Mouse (Mus musculus): Measurements from ENCODE around the gene Bex6.
A peak's percentile ranks its signal among the peaks of the same experiment; 100 is the strongest.

Gene Bex6

DNA sequence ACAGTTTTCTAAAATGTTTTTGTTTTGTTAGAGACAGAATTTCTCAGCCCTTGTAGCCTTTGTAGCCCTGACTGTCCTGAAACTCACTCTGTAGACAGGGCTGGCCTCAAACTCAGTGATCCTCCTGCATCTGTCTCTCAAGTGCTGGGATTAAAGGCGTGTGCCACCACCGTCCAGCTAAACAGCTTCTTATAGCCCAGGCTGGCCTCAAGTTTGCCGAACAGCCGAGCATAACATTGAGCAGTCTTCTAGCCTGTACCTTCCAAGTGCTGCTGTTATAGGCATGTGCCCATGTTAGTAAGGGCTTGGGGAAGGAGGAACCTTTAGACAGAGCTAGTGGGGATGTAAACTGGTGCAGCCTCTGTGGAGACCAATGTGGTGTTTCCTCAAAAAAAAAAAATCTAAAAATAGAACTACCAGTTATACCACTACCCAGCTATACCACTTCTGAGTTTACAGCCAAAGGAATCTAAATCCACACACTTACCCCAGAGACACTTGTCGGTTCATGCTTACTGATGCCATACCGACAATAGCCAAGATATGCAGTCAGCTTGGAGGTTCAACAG is at the start of gene Bex6:
TSS of gene Bex6 (plus strand) at position 491 of the 569 bp plus-strand sequence.
- ATAC-seq (ENCODE audit: insufficient number of reproducible peaks, low FRiP score, low TSS enrichment): no peak

DNA sequence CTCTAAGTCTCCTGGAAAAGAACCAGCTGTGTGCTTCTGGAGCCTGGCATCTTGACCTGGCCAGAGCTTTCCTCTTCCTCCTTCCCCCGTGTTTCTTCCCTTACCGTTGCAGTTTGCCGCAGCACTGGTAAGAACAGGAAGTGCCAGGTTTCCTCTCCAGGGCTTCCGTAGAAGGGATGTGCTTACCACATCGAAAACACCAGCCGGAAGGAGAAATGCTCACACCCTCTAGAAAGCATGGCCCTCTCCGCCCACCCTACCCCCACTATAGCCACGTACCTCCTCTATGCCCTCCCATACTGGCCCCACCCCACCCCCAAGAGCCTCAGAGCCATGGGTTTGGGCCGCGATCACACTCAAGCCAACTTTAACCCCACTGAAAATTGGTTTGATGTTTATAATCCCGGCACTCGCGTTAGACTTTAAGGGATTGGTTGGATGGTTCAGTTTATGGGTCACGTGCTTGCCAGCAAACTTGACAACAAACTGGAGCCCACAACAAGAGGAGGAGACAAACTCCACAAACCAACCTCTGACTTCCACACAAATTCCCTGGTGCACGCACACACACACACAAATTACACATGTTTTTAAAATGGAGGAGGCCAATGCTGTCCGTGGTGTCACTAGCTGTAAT is 49.3 kb upstream of the Bex6 start:
- no peak for ATAC-seq (ENCODE audit: insufficient number of reproducible peaks, low FRiP score, low TSS enrichment)

DNA sequence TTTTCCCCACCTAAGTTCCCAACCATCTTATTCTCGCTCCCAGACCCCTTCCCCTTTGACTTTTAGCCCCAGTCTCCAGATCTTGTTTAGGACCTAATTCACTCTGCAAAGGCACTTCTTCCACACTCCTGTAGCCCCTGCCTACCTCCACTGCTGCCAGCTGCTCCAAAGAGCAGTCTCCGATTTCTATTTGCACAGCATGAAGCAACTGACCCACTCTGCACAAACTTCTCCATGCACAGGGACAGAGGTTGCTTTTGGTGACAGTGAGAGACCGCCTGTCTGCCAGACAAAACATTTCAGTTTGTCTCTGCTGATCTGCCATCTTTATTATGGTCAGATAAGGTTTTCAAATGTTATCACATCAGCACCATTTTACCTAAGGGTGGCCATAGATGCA is 46.5 kb upstream of the Bex6 start:
- ATAC-seq (ENCODE audit: insufficient number of reproducible peaks, low FRiP score, low TSS enrichment): no peak

DNA sequence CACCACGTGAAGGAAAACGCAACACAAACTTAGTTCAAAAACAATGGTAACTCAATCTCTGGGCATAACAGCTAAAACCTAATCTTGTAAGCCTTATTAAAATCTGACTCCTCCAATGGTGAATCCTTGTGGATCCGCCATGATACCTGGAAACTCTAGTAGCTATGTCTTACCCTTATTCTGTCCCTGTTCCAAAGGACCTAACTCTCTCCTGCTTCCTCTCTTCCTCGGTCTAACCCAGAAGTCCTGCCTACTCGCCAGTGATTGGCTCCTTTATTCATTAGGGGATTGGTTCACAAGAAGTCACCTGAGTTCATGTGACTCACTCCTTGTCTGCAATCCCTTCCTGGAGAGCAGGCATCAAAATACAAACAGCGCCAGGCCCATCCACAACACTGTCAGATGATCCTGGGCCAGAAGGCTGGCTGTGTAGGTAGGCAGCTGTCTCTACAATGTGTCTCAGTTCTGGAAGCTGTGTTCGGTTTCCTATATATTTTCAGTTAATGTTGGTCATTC is 43.7 kb upstream of the Bex6 start:
- ATAC-seq (ENCODE audit: insufficient number of reproducible peaks, low FRiP score, low TSS enrichment): no peak

DNA sequence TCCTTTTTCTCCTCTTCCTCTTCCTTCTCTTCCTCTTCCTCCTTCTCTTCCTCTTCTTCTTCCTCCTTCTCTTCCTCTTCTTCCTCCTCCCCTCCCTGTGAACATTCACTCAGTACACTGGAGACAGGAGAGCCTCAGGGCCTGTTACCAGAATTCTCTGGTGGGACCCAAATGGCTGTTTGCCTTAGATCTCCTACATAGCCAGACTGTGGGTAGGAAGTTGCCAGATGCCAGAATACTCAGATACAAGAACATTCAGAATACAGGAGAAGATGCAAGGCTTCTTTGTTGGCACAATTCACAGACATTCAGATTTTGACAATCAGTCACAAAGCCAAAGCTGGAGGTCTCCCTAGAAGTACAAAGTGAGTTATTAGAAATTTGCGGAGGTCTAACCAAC is 40.7 kb upstream of the Bex6 start:
- ATAC-seq (ENCODE audit: insufficient number of reproducible peaks, low FRiP score, low TSS enrichment): no peak

DNA sequence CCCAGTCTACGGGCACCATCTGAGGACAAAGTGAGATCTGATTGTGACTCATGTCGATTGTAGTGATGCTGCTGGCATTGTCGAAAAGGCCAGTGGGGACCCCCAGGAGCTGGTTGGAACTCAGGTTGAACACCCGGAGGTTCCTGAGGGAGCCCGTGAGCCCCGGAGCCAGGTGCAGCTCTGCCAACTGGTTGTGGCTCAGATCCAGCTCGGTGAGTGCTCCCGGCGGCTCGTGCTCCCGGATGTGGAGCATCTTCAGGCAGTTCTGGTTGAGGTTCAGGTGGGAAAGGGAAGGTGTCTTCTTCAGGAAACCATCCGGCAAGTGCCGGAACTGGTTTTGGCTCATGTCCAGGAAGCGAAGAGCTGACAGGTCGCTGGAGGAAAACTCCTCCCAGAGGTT is 35.9 kb upstream of the Bex6 start:
- no peak for ATAC-seq (ENCODE audit: insufficient number of reproducible peaks, low FRiP score, low TSS enrichment)

DNA sequence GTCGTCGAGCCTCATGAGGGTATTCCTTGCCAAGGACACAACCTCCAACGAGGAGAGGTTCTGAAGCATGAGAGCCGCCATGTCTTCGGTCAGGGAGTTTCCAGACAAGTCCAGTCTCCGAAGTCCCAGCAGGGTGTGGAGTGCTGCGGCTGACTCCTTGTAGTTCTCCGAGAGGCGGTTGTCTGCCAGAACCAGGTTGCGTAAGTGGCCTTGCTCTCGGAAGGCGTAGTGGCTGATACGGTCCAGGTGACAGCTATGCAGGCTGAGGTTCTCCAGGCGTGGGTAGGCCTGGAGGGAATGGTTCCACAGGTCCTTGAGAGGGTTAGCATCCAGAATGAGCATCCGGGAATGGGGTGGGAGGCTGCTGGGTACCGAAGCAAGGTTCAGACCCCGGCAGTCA is 35.0 kb upstream of the Bex6 start:
- ATAC-seq (ENCODE audit: insufficient number of reproducible peaks, low FRiP score, low TSS enrichment): no peak

DNA sequence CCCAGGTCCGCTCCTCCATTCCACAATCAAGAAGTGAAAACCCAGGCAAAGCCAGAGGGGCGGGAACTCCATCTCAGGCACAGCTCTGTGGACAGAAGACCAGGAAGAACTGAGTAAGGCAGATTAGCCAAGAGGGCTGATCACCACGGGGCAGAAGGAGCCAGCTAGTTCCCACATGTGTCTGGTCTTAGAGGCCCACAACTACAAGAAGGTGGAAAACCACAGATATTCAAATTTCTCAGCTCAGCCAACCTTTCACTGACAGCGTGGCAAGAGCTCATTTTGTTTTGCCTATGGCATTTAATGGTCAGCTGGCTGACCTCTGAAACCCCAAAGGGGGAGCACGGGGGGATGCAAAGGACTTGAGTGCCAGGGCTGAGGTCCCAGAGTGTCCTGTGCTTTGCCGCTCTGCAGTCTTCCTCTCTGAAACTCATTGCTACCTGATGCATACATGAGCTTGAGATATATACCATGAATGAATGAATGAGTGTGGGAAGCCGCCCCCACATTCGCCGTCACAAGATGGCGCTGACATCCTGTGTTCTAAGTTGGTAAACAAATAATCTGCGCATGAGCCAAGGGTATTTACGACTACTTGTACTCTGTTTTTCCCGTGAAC is 31.9 kb upstream of the Bex6 start:
- peak; percentile 61; the same call in 1 of the 2 replicates for ATAC-seq (ENCODE audit: insufficient number of reproducible peaks, low FRiP score, low TSS enrichment)

DNA sequence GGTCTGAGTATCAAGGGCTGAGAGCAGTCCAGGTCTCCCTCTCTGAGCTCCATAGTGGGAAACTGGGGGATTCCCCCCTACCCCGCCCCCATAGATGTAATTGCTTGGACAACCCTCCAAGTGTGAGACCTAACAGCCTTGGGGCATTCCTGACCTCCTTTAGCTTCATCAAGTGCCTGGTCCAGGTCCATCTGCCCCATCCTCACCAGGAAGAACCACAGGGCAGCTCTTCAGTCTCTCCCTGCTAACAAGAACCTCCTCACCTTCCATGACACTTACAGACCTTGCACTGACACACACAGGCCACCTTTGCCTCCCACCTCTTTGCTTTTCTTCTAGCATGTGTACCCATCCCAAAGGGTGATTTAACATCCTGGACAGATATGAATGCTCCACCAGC is 25.6 kb upstream of the Bex6 start:
- ATAC-seq (ENCODE audit: insufficient number of reproducible peaks, low FRiP score, low TSS enrichment): peak; percentile 87

DNA sequence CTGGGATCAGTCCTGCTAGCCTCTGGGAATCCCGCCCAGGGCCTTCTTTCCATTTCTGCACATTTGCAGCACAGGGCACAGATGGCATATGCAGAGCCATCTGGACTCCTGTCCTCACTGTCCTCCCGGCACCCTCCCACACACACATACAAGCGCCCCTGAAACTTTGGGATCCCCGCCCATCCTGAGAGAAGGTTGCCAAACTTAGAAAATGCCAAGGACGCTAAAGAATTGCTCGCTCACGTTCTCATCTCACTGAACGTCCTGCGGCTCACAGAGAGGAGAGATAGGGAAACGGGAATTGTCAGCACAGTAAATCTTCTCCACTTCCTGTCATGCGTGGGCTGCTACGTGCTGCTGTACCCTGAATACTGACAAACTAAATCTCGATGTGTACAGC is 25.2 kb upstream of the Bex6 start:
- peak; percentile 97 for ATAC-seq (ENCODE audit: insufficient number of reproducible peaks, low FRiP score, low TSS enrichment)

DNA sequence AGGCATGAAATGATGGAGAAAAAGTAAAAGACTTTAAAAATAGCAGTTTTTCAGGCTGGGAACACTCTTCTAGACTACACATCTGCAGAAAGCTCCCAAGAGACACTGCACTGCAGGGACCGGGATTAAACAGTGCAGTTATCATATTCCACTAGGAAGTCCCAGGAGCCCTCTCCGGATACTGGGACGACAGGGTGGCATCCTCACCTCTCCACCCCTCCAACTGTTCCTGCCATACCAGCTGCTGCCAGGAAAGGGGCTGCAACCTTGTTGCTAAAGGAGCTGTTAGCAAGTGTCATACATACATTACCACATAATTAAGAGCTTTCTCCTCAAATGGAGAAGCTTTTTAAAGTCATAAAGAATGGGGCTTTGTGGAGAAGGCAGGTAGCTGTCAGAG is 22.9 kb upstream of the Bex6 start:
- ATAC-seq (ENCODE audit: insufficient number of reproducible peaks, low FRiP score, low TSS enrichment): no peak

DNA sequence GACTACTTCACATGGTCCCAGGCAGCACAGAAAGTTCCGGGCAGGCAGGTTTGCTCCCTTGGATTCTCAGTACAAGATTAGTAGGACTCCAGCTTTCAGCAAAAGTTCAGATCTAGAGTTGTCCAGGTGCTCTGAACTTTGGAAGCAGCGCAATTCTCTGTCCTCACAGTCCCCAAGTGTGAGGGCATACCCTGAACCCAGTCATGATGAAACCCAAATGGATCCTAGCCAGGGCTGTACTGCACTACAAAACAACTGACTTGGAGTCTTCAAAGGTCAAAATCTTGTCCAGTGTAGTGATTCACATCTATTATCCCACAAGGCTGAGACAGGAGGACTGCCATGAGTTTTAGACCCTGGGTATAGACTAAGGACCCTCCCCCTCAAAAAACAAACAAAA is 22.3 kb upstream of the Bex6 start:
- no peak for ATAC-seq (ENCODE audit: insufficient number of reproducible peaks, low FRiP score, low TSS enrichment)

DNA sequence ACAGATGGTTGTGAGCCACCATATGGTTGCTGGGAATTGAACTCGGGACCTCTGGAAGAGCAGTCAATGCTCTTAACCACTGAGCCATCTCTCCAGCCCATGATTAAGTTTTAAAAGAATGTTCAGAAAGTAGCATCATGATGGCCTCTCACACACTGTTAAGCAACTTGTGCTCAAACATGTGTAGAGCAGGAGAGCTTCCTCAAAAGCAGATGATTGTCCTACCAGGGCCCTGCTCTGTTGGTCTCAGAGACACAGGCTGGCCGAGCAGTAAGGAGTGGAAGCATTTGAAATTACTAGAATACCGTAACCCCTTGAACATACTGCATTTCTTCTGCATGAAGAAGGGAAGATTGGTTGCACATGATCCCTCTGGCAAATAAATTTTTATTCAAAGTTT is 20.7 kb upstream of the Bex6 start:
- ATAC-seq (ENCODE audit: insufficient number of reproducible peaks, low FRiP score, low TSS enrichment): no peak

DNA sequence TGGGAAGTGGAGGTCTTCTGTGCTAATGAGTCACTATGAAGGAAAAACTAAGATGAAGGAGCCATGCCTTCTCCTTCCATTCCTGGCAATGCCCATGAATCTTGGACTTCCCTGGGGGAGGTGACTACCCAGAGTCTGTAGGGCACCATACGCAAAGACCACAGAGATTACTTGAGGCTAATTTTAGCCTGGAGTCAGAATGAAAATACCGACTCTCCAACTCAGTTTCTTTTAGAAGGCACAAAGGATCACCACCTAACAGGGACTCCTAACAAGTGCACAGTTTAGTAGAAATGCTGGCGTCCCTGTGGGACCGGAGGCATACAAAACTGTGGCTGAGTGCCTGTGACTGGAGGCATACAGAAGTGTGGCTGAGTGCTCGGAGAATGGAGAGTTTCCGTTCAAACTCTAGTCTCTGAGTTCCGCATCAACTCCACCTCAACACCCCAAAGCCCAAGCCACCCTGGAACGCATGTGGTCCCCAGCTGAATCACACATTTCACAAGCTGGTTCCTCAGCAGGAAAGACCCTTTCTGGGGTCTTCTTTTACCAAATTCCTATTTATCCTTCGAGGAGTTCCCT is 18.8 kb upstream of the Bex6 start:
- ATAC-seq (ENCODE audit: insufficient number of reproducible peaks, low FRiP score, low TSS enrichment): no peak

DNA sequence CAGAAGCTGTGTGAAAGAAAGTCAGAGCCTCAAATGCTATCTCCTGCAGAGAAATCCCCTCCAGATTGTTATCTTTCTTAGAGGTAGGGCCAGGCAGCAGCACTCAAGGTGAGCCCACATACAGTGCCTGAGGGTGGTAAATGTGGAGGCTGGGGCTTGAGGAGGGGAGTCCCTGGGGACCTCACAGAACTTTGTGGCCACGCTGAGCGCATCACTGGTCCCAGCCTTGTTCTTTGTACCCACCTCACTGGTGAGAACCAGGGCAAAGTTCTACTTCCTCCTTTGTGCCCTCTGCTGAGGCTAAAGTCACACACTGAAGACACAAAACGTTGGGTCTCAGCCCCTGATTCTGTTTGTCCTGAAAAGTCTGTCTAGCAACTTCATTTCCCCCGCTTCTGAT is 16.2 kb upstream of the Bex6 start:
- no peak for ATAC-seq (ENCODE audit: insufficient number of reproducible peaks, low FRiP score, low TSS enrichment)

DNA sequence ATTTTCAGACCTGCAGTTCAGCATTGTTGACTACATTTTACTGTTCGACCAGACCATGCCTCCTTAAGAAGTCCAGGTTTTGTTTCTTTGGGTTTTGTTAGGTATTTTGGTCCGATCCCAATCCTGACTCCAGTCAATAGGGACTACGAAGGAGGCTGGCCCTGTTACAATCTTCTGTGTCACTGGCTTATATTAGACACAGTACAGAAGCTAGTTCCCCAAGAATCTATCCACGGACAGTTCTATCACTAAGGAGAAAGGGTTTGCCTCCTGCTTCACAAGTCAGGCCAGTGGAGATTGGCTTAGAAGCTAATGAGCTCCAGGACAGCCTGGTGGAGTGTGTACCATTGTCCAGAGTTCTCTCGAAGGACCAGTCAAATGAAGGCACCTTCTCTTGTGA is 15.7 kb upstream of the Bex6 start:
- no peak for ATAC-seq (ENCODE audit: insufficient number of reproducible peaks, low FRiP score, low TSS enrichment)

DNA sequence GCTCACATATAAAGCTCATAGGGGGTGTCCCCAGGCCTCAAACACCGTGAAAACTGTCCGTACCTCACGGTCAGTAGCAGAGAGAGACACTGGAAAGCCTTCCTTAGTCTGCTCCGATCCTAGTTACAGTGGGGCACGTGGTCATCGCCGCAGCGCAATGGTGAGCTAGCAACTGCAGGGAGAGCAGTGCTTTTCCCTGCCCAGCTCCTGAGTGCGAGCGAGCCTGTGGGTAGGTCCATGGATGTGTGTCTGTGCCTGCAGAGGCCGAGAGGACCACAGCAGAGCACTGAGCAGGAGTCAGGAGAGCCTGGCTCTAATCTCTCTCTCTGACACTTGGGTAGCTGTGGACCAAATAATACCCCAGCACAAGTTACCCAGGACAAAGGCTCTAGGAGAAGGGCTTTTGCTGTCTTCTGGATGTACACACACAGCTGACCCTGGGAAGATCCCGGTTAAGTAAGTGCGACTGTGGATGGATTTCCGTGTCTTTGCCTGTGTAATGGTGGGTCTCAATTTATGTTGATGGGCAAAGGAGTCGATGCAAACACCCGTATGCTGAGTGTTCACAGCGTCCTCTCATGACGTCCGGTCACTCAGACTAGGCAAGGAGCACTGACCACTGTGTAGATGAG is 15.1 kb upstream of the Bex6 start:
- no peak for ATAC-seq (ENCODE audit: insufficient number of reproducible peaks, low FRiP score, low TSS enrichment)

DNA sequence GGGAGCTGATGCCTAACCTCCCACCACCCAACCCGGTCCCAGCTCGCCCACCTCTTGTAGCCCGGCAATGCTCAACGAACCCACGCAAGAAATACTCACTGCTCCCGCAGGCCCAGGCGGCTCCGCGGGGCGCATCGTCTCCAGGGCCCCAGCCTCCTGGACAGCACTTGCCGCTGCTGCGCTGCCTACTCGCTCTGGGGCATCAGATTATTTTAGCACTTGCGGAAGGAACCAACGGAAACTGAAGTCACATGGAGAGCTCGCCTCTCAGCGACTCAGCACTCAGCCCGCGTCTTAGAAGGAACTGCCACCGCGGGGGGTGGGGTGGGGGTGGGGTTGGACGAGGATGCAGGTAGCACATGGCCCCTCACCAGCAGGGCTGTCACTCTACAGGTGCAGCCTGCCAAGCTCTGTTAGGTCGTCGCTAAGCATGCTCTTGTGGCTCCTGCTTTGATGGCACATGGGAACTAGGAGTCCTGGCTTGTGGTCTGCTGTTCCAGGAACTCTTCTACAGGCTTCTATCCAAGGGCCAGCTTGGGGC is 14.3 kb upstream of the Bex6 start, which contains the start of gene Nrros:
TSS of gene Nrros (minus strand) at position 314 of the 541 bp plus-strand sequence.
- peak; percentile 59; the same call in 1 of the 2 replicates for ATAC-seq (ENCODE audit: insufficient number of reproducible peaks, low FRiP score, low TSS enrichment)

DNA sequence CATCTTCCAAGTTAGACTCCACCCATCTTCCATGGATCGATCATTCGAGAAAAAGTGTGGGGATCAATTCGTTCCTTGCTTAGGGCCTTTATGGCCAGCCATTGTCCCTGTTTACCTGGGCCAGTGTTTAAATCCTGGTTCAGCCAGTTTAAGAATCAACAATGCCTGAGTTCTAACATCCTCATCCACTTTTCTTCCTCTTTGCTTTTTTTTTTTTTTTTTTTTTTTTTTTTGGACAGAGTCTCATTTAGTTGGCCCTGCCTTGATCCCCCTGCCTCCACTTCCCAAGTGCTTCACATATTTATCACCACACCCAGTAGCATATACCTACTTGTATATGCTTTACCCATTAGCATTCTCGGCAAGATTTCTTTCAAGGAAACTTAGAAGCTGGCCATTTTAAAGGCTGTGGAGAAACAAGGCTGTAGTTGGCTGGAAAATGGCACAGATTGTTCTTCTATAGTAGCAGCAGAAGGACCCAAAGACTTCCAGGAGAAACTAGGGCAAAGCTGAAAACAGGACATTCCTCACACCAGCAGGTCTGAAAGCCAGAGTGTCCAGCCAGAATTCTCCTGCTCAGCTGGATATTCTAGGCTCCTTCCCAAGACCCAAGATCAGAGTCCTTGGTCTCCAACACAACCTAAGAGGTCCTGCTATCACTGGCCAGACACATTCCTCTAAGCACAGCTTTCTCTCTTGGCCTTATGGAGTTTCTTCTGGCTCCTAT is 11.6 kb upstream of the Bex6 start:
- ATAC-seq (ENCODE audit: insufficient number of reproducible peaks, low FRiP score, low TSS enrichment): peak; percentile 51; the same call in 1 of the 2 replicates

Measured in cerebellum, adult (tissue).